Mouse (Mus musculus) liver, embryonic 18 days (tissue): Measurements from ENCODE around the gene Ptpa. TPM values are rescaled to one million over a fixed set of nuclear protein-coding genes. Genes with fewer than 3 reads are reported as not detected.

Experiments used
- polyA plus RNA-seq: library from polyadenylated mRNA; depleted of rRNA; stranded (reverse); fragments of >200 nt; gene quantifications from 2 replicates; pipeline ENCODE4 v1.2.3, GENCODE M21; 2012; rRNA removed

Gene Ptpa
- polyA plus RNA-seq = 44.6 and 49.8 TPM in 2 replicates

DNA sequence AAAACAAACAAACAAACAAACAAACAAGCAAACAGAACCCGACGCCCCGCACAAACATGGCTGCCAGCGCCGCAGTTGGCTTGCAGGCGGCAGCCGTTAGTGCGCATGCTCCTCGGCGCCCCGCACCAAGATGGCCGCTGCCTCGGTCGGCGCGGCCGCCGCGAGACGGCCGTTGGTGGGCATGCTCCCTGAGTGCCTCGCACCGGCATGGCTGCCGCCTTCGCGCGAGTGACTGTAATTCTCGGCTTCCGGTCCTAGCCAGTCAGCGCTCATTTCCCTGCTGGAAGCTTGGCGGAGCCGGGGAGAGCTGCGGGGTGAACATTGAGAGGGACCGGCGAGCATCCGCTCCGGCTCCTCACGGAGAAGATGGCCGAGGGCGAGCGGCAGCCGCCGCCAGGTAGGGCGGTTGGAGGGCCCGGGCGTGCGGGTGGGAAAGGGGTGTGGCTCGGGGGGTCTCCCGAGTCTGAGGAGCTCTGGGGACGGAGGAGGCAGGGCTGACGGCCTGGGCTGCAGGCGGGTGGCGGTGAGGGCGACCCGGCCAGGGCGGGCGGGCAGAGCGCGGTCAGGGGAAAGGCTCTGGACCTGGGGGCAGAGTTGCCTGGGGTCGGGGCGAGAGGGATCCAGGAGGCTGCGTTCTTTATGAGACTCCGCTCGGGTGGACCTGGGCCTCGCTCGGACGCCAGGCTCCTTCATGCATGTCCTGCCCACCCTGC, at the start of gene Ptpa:
TSS of gene Ptpa (plus strand) at position 104 of the 713 bp plus-strand sequence.

DNA sequence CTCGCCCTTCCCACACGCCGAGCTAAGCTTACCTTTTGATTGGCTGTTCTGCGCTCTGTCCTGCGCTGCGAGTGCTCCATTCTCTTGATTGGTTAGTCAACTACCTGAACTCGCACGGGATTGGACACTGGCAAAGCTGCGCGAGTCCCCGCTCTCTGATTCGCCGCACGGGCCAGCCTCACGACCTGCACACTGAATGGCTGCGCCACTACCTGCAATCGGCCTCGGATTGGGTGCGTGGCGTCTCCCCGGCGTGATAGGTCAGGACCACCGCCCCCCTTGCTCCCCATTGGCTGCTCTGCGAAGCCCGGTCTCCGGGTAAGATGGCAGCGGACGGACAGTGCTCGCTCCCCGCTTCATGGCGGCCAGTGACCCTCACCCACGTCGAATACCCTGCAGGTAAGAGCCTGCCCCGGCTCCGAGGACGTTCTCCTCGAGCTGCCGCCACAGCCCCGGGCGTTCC, 23.7 kb upstream of the Ptpa start, which contains the start of gene Dolpp1:
TSS of gene Dolpp1 (plus strand) at position 141 of the 463 bp plus-strand sequence.

GRCm38 (mm10) chr2:30415157-30415935, 493 bp upstream of the Ptpa start, which contains the start of gene Crat:
Crat (minus strand) TSS chr2:30415813.

DNA sequence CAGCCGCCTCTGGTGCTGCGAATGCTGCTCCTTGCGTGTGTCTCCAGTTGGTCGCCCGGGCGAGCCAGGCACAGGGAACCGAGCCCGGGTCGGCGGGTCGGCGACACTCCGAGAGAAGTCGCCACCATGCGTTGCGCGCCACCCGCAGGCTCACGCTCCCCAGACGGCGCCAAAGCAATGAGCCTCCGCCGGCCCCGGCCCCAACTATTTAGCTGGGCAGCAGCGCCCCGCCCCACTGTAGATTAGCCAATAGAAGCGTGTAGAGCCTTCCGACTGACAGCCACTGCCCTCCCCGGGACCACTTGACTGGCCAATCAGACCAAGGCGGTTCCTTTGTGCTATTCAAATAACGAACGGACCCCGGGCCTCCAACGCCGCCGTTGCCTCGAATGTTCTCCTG, 58.2 kb downstream of the Ptpa start, which contains the start of gene Ier5l:
TSS of gene Ier5l (minus strand) at position 181 of the 400 bp plus-strand sequence.

Other genes starting within 250 kb of the Ptpa start
- gene Endog, start 244.5 kb upstream of the Ptpa start, polyA plus RNA-seq = 32.1 and 36.9 TPM in 2 replicates
- gene Spout1, start 237.6 kb upstream of the Ptpa start, polyA plus RNA-seq = 14.3 and 15.6 TPM in 2 replicates
- gene Kyat1, start 210.2 kb upstream of the Ptpa start, polyA plus RNA-seq = 57.7 and 63.7 TPM in 2 replicates
- 4.5 and 4.6 TPM in 2 replicates for gene Lrrc8a, start 178.3 kb upstream of the Ptpa start, polyA plus RNA-seq
- gene Gm28035, start 175.5 kb upstream of the Ptpa start, polyA plus RNA-seq = 2.3 and 2.4 TPM in 2 replicates
- gene Phyhd1, start 149.8 kb upstream of the Ptpa start, polyA plus RNA-seq = 54.6 and 54.7 TPM in 2 replicates
- not detected in 2 replicates for gene Gm28038, start 135.0 kb upstream of the Ptpa start, polyA plus RNA-seq
- 6.3 and 6.7 TPM in 2 replicates for gene Dolk, start 129.7 kb upstream of the Ptpa start, polyA plus RNA-seq
- 8.1 and 9.4 TPM in 2 replicates for gene Nup188, start 129.6 kb upstream of the Ptpa start, polyA plus RNA-seq
- 18.8 and 21.4 TPM in 2 replicates for gene Sh3glb2, start 56.7 kb upstream of the Ptpa start, polyA plus RNA-seq
- 5.9 and 7.3 TPM in 2 replicates for gene Miga2, start 51.8 kb upstream of the Ptpa start, polyA plus RNA-seq
- 12.5 and 13.9 TPM in 2 replicates for gene Dolpp1, start 23.8 kb upstream of the Ptpa start, polyA plus RNA-seq
- 27.3 and 30.7 TPM in 2 replicates for gene Crat, start 226 bp upstream of the Ptpa start, polyA plus RNA-seq
- 1.0 and 1.2 TPM in 2 replicates for gene Ier5l, start 58.2 kb downstream of the Ptpa start, polyA plus RNA-seq
- 0.06 and 0.18 TPM in 2 replicates for gene Cstad, start 179.0 kb downstream of the Ptpa start, polyA plus RNA-seq